Mouse (Mus musculus) midbrain, embryonic 16.5 days (tissue): ENCODE measurements around the gene Gpam. TPM values are rescaled to one million over a fixed set of nuclear protein-coding genes. Genes with fewer than 3 reads are reported as not detected.
A peak's percentile ranks its signal among the peaks of the same experiment; 100 is the strongest.

Source experiments
- ATAC-seq: fragments of 200-750 bp; cut with Nextera tagmentation; 2 replicates; pipeline ENCODE4 v1.8.0; 2017; ENCODE audit warnings: moderate TSS enrichment
- H3K27ac ChIP-seq: fragments of 300-500 bp; sonication (generic); 2 replicates; pipeline ENCODE4 v1.5.1; 2014; ENCODE audit warnings: mild to moderate bottlenecking, low read length, mixed read lengths
- H3K27me3 ChIP-seq: fragments of 300-500 bp; sonication (generic); 2 replicates; pipeline ENCODE4 v1.6.1; 2014; ENCODE audit warnings: low read depth, low read length, mixed read lengths; ENCODE audit not compliant: control insufficient read depth, insufficient read depth
- H3K36me3 ChIP-seq: fragments of 300-500 bp; sonication (generic); 2 replicates; pipeline ENCODE4 v1.6.1; 2014; ENCODE audit warnings: mild to moderate bottlenecking, low read length, moderate library complexity, mixed read lengths; ENCODE audit not compliant: control insufficient read depth, insufficient read depth
- H3K4me1 ChIP-seq: fragments of 300-500 bp; sonication (generic); 2 replicates; pipeline ENCODE4 v1.6.1; 2014; ENCODE audit warnings: mild to moderate bottlenecking, low read length, mixed read lengths; ENCODE audit not compliant: control insufficient read depth, insufficient read depth
- H3K4me2 ChIP-seq: fragments of 300-500 bp; sonication (generic); 2 replicates; pipeline ENCODE4 v1.6.1; 2014; ENCODE audit warnings: mild to moderate bottlenecking, low read length, mixed read lengths
- H3K4me3 ChIP-seq: fragments of 300-500 bp; sonication (generic); 2 replicates; pipeline ENCODE4 v1.5.1; 2014; ENCODE audit warnings: low read depth, mild to moderate bottlenecking, low read length, moderate library complexity, mixed read lengths
- H3K9ac ChIP-seq: fragments of 300-500 bp; sonication (generic); 2 replicates; pipeline ENCODE4 v1.6.1; 2014; ENCODE audit warnings: low read depth, low read length, mixed read lengths
- H3K9me3 ChIP-seq: fragments of 300-500 bp; sonication (generic); replicated peaks from 2 replicates; pipeline ENCODE4 v1.6.1; 2014; ENCODE audit warnings: mild to moderate bottlenecking, low read length, mixed read lengths; ENCODE audit not compliant: control insufficient read depth, poor library complexity, severe bottlenecking
- WGBS: fragments of 180-500 bp; shearing (Covaris S2); extraction: QIAGEN DNeasy Blood & Tissue Kit; methylation state at CpG from one replicate; pipeline ENCODE4 v1.1.7; 2014; 5-methylcytosine and 5-hydroxymethylcytosine counted together
- polyA plus RNA-seq: library from polyadenylated mRNA; unstranded; fragments of >200 nt; fragmentation: Nextera tagmentation; extraction: Ambion mirVana; gene quantifications from 2 replicates; pipeline ENCODE4 v1.2.1, GENCODE M21; 2015

The Gpam gene
- polyA plus RNA-seq, 1 experiment from 2014 or later: 28.3 TPM

DNA sequence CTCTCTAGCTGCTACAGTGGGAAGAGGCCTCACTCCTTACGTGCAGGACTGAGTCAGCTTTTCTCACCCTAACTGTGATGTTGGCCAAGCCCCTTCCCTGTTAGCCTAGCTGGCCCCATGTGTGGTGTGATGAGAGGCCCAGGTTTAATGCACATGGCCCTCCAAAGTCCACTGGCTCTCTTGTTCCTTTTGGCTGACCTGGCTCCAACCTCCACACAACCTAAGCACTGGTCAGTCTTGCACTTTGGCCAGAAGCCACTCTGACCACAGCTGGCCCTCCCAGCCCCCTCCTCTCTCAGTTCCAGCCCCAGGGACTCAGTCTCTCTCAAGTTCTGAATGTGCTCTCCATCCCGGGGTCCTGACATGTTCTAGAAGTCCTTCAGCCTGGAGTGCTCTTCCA, 18.1 kb upstream of the Gpam start:
- H3K27ac ChIP-seq: no peak overlapping the region

GRCm38 (mm10) chr19:55144691-55145090, 17.7 kb upstream of the Gpam start:
- 41% methylated on average over 5 of the region's 5 CpGs for WGBS
- Histone ChIP-seq H3K4me3 (no peak overlapping the region), H3K4me2 (no peak overlapping the region), H3K9ac (no peak overlapping the region), H3K4me1 (peaks cover 9% of the 10 kb centered on the region; the same call in 1 of the 2 replicates), H3K27ac (no peak overlapping the region), H3K27me3 (no peaks in the 10 kb centered on the region), H3K36me3 (no peaks in the 10 kb centered on the region), H3K9me3 (no peaks in the 10 kb centered on the region)
- ATAC-seq: no peak

More for the DNA sequence above, 18.1 kb upstream of the Gpam start:
- H3K9ac ChIP-seq: no peak overlapping the region
- ATAC-seq: no peak
- no peak overlapping the region for H3K4me2 ChIP-seq
- 76% methylated on average over 2 of the region's 2 CpGs for WGBS
- H3K4me1 ChIP-seq: peaks cover 9% of the 10 kb centered on the region; the same call in 1 of the 2 replicates
- H3K27me3 ChIP-seq: no peaks in the 10 kb centered on the region
- no peaks in the 10 kb centered on the region for H3K9me3 ChIP-seq
- no peaks in the 10 kb centered on the region for H3K36me3 ChIP-seq
- no peak overlapping the region for H3K4me3 ChIP-seq

- Histone ChIP-seq H3K9ac (no peak overlapping the region), H3K27me3 (no peaks in the 10 kb centered on the region), H3K9me3 (no peaks in the 10 kb centered on the region), H3K4me2 (no peak overlapping the region), H3K4me3 (no peak overlapping the region), H3K36me3 (no peaks in the 10 kb centered on the region), H3K4me1 (peaks cover 9% of the 10 kb centered on the region; the same call in 1 of the 2 replicates), H3K27ac (0 out of 2 replicates have a peak overlapping the region, but pooled peaks have one; percentile 9)
- 10% methylated on average over 11 of the region's 11 CpGs for WGBS
- ATAC-seq: no peak
Observed at GRCm38 (mm10) chr19:55143391-55144300, 16.6 kb upstream of the Gpam start.

DNA sequence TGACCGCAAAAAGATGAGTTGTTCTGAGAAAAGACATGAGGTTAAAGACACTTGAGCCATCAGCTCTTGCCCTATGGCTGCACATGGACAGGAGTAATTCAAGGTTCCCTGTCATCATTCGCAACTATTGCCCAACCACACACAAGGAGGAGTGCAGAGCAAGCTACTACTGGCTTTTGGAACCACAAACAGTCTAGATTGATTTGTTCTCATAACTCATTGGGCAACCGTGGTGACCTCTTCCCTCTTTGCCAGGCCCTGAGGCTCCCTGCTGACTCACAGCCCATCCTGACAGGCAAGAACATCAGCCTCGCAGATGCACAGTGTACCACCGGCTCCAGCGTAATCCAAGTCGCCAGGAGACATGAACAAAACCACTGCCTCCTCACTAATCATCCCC, 12.3 kb upstream of the Gpam start:
- no peak overlapping the region for H3K9ac ChIP-seq
- no peak overlapping the region for H3K4me2 ChIP-seq
- no peaks in the 10 kb centered on the region for H3K27me3 ChIP-seq
- peaks cover 9% of the 10 kb centered on the region; the same call in 1 of the 2 replicates for H3K4me1 ChIP-seq
- H3K27ac ChIP-seq: no peak overlapping the region
- H3K9me3 ChIP-seq: no peaks in the 10 kb centered on the region
- WGBS: 78% methylated on average over 7 of the region's 7 CpGs
- no peak for ATAC-seq
- no peak overlapping the region for H3K4me3 ChIP-seq
- H3K36me3 ChIP-seq: no peaks in the 10 kb centered on the region

GRCm38 (mm10) chr19:55138506-55138905, 11.5 kb upstream of the Gpam start:
- Histone ChIP-seq H3K4me2 (no peak overlapping the region), H3K9me3 (no peaks in the 10 kb centered on the region), H3K4me3 (no peak overlapping the region), H3K9ac (no peak overlapping the region), H3K36me3 (no peaks in the 10 kb centered on the region), H3K27ac (no peak overlapping the region), H3K4me1 (peaks cover 2% of the 10 kb centered on the region; the same call in 1 of the 2 replicates), H3K27me3 (no peaks in the 10 kb centered on the region)
- WGBS: 78% methylated on average over 7 of the region's 7 CpGs
- no peak for ATAC-seq

GRCm38 (mm10) chr19:55137884-55138283, 10.8 kb upstream of the Gpam start:
- Histone ChIP-seq H3K27ac (no peak overlapping the region), H3K4me3 (no peak overlapping the region), H3K4me1 (no peaks in the 10 kb centered on the region), H3K36me3 (no peaks in the 10 kb centered on the region), H3K27me3 (no peaks in the 10 kb centered on the region), H3K9ac (no peak overlapping the region), H3K4me2 (no peak overlapping the region), H3K9me3 (no peaks in the 10 kb centered on the region)
- no peak; the same call in 1 of the 2 replicates for ATAC-seq
- WGBS: 14% methylated on average over 7 of the region's 7 CpGs

DNA sequence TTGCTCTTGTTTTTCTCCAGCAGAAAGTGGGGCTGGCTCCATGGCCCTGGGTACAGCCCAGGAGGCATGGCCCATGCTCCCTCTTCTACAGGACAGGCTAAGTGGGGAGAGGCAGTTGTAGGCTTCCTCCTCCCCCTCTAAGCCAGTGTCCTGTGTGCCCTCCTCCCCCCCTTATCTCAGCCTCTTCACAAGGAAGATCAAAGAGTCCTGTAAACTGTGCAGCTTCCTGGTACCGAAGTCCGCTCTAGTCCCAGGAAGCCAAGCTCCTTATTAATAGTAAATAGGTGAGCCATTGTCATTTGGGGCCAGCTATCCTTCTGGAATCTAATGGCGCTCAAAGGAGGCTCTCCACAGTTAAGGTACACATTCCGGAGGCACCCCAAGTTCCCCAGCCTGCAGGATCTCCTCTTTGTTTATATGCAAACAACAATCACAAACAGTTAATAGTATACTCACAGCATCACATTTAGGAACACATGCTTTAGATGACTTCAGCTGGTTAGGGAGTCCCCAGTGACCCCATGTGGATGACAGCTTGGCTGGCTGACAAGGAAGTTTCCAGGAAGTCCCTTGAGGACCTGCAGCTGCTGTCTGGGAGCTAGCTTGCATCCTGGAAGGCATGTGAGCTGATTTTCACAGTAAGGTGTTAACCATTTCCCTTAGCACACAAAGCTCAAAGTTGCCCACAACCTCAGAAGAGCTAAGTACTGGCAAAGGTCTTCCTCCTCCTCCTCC, 9.8 kb upstream of the Gpam start:
- 66% methylated on average over 4 of the region's 4 CpGs for WGBS
- H3K27ac ChIP-seq: no peak overlapping the region
- H3K9me3 ChIP-seq: no peaks in the 10 kb centered on the region
- no peak for ATAC-seq
- H3K4me3 ChIP-seq: no peak overlapping the region
- H3K4me1 ChIP-seq: no peaks in the 10 kb centered on the region
- no peaks in the 10 kb centered on the region for H3K36me3 ChIP-seq
- no peak overlapping the region for H3K9ac ChIP-seq
- H3K27me3 ChIP-seq: no peaks in the 10 kb centered on the region
- no peak overlapping the region for H3K4me2 ChIP-seq

DNA sequence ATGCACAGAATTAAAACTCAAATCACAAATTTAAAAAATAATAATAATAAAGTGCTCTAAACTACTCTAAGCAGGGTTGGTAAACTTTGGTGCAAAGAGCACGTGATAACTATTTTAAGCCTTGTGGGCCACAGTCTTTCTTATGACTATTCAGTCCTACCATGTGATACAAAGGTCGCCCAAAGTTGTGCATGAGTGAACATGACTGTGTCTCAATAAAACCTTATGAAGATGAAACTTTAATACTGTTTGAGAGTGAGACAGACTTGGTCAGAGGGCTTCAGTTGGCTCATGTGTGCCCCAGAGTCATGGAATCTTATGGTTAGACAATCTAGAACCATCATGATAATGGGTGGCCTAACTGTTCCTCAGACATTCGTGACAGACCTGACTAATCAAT, 8.9 kb upstream of the Gpam start:
- Histone ChIP-seq H3K9me3 (no peaks in the 10 kb centered on the region), H3K4me2 (no peak overlapping the region), H3K4me3 (no peak overlapping the region), H3K4me1 (no peaks in the 10 kb centered on the region), H3K36me3 (no peaks in the 10 kb centered on the region), H3K27me3 (no peaks in the 10 kb centered on the region), H3K9ac (no peak overlapping the region), H3K27ac (no peak overlapping the region)
- 88% methylated on average over 3 of the region's 3 CpGs for WGBS
- ATAC-seq: no peak

- Histone ChIP-seq H3K36me3 (no peaks in the 10 kb centered on the region), H3K27me3 (no peaks in the 10 kb centered on the region), H3K4me1 (no peaks in the 10 kb centered on the region), H3K4me3 (no peak overlapping the region), H3K9me3 (no peaks in the 10 kb centered on the region), H3K27ac (no peak overlapping the region), H3K9ac (no peak overlapping the region), H3K4me2 (no peak overlapping the region)
- ATAC-seq: no peak
- 88% methylated on average over 9 of the region's 9 CpGs for WGBS
Observed at GRCm38 (mm10) chr19:55134521-55134920, 7.5 kb upstream of the Gpam start.
